Mouse (Mus musculus) neural tube, embryonic 11.5 days (tissue): ENCODE data around the gene Fermt3. TPM values are rescaled to one million over a fixed set of nuclear protein-coding genes. Genes with fewer than 3 reads are reported as not detected.

Source experiments
- ATAC-seq: fragments of 200-750 bp; cut with Nextera tagmentation; 2 replicates; pipeline ENCODE4 v1.8.0; 2017; ENCODE audit warnings: moderate number of reproducible peaks, mild to moderate bottlenecking, moderate TSS enrichment, moderate library complexity; ENCODE audit not compliant: insufficient read depth, low FRiP score, low TSS enrichment
- DNase-seq: peaks from one replicate; pipeline ENCODE4 v3.0.0-alpha.2; 2015; ENCODE audit warnings: low spot score
- H3K27ac ChIP-seq: fragments of 300-500 bp; sonication (generic); 2 replicates; pipeline ENCODE4 v1.5.1; 2014; ENCODE audit warnings: low read depth, mild to moderate bottlenecking, low read length
- H3K27me3 ChIP-seq: fragments of 300-500 bp; sonication (generic); 2 replicates; pipeline ENCODE4 v1.6.1; 2014; ENCODE audit warnings: mild to moderate bottlenecking, low read length, mixed read lengths; ENCODE audit not compliant: control insufficient read depth, insufficient read depth
- H3K36me3 ChIP-seq: fragments of 300-500 bp; sonication (generic); 2 replicates; pipeline ENCODE4 v1.6.1; 2014; ENCODE audit warnings: mild to moderate bottlenecking, low read length, moderate library complexity, mixed read lengths; ENCODE audit not compliant: control insufficient read depth, insufficient read depth
- H3K4me1 ChIP-seq: fragments of 300-500 bp; sonication (generic); 2 replicates; pipeline ENCODE4 v1.6.1; 2014; ENCODE audit warnings: low read length, mixed read lengths; ENCODE audit not compliant: control insufficient read depth, insufficient read depth
- H3K4me2 ChIP-seq: fragments of 300-500 bp; sonication (generic); 2 replicates; pipeline ENCODE4 v1.6.1; 2014; ENCODE audit warnings: low read depth, mild to moderate bottlenecking, moderate library complexity
- H3K4me3 ChIP-seq: fragments of 300-500 bp; sonication (generic); 2 replicates; pipeline ENCODE4 v1.5.1; 2014; ENCODE audit warnings: low read depth, low read length
- H3K9ac ChIP-seq: fragments of 300-500 bp; sonication (generic); 2 replicates; pipeline ENCODE4 v1.6.1; 2014; ENCODE audit warnings: mild to moderate bottlenecking, low read length
- H3K9me3 ChIP-seq: fragments of 300-500 bp; sonication (generic); 2 replicates; pipeline ENCODE4 v1.6.1; 2016; ENCODE audit warnings: low read length; ENCODE audit not compliant: control insufficient read depth
- WGBS: fragments of 180-500 bp; shearing (Covaris S2); extraction: QIAGEN DNeasy Blood & Tissue Kit; methylation state at CpG from one replicate; pipeline ENCODE4 v1.1.7; 2014; 5-methylcytosine and 5-hydroxymethylcytosine counted together
- polyA plus RNA-seq: library from polyadenylated mRNA; unstranded; fragments of >200 nt; fragmentation: Nextera tagmentation; extraction: Ambion mirVana; gene quantifications from 2 replicates; pipeline ENCODE4 v1.2.1, GENCODE M21; 2014

Fermt3 gene
- polyA plus RNA-seq, 1 experiment from 2014 or later, result 8.8 TPM

- ATAC-seq, result no peak
- WGBS, result 84% methylated on average over 8 of the region's 8 CpGs
- peaks cover 13% of the 10 kb centered on the region for H3K4me1 ChIP-seq
- DNase-seq, result no peak
- no peaks in the 10 kb centered on the region for H3K9me3 ChIP-seq
- H3K4me3 ChIP-seq, result no peak overlapping the region
- peaks cover 3% of the 10 kb centered on the region; the same call in 1 of the 2 replicates for H3K36me3 ChIP-seq
- no peak overlapping the region for H3K27ac ChIP-seq
- no peak overlapping the region for H3K4me2 ChIP-seq
- no peaks in the 10 kb centered on the region for H3K27me3 ChIP-seq
- no peak overlapping the region for H3K9ac ChIP-seq
Measured at GRCm38 (mm10) chr19:6989251-6989650, 30.0 kb downstream of the Fermt3 start.

GRCm38 (mm10) chr19:6987904-6988285, 31.4 kb downstream of the Fermt3 start:
- WGBS, result under 1% methylated on average over 8 of the region's 8 CpGs
- H3K27me3 ChIP-seq, result no peaks in the 10 kb centered on the region
- ATAC-seq (no peak), DNase-seq (no peak)
- H3K9ac ChIP-seq, result peak overlapping the region; percentile 86
- H3K27ac ChIP-seq, result no peak overlapping the region
- H3K9me3 ChIP-seq, result no peaks in the 10 kb centered on the region
- peak overlapping the region; percentile 95 for H3K4me2 ChIP-seq
- peaks cover 3% of the 10 kb centered on the region; the same call in 1 of the 2 replicates for H3K36me3 ChIP-seq
- H3K4me1 ChIP-seq, result peaks cover 11% of the 10 kb centered on the region
- peak overlapping the region; percentile 91 for H3K4me3 ChIP-seq

GRCm38 (mm10) chr19:6987061-6987903, 32.0 kb downstream of the Fermt3 start, which contains the start of gene Vegfb:
Vegfb (minus strand) TSS chr19:6987651.
- H3K27me3 ChIP-seq, result no peaks in the 10 kb centered on the region
- WGBS, result under 1% methylated on average over 57 of the region's 85 CpGs
- peak within 1 kb of the TSS; percentile 86 for H3K9ac ChIP-seq
- peak; percentile 48 for ATAC-seq
- peaks cover 9% of the 10 kb centered on the region for H3K4me1 ChIP-seq
- no peaks in the 10 kb centered on the region for H3K9me3 ChIP-seq
- peak within 1 kb of the TSS; percentile 73 for H3K27ac ChIP-seq
- peaks cover 3% of the 10 kb centered on the region; the same call in 1 of the 2 replicates for H3K36me3 ChIP-seq
- peak within 1 kb of the TSS; percentile 95 for H3K4me2 ChIP-seq
- peak within 1 kb of the TSS; percentile 91 for H3K4me3 ChIP-seq
- peak; percentile 62 for DNase-seq

GRCm38 (mm10) chr19:6985951-6986708, 33.1 kb downstream of the Fermt3 start:
- DNase-seq (no peak), ATAC-seq (no peak)
- Histone ChIP-seq H3K4me2 (peak overlapping the region; percentile 95), H3K36me3 (peaks cover 3% of the 10 kb centered on the region; the same call in 1 of the 2 replicates), H3K27me3 (no peaks in the 10 kb centered on the region), H3K9me3 (no peaks in the 10 kb centered on the region), H3K4me1 (peaks cover 7% of the 10 kb centered on the region), H3K27ac (no peak overlapping the region), H3K9ac (no peak overlapping the region), H3K4me3 (peak overlapping the region; percentile 91)
- 83% methylated on average over 10 of the region's 10 CpGs for WGBS

- H3K36me3 ChIP-seq, result peaks cover 3% of the 10 kb centered on the region; the same call in 1 of the 2 replicates
- H3K9ac ChIP-seq, result no peak overlapping the region
- H3K27me3 ChIP-seq, result no peaks in the 10 kb centered on the region
- H3K4me3 ChIP-seq, result no peak overlapping the region
- H3K27ac ChIP-seq, result no peak overlapping the region
- H3K4me2 ChIP-seq, result no peak overlapping the region
- no peaks in the 10 kb centered on the region for H3K9me3 ChIP-seq
- peaks cover 7% of the 10 kb centered on the region for H3K4me1 ChIP-seq
- 84% methylated on average over 19 of the region's 19 CpGs for WGBS
- DNase-seq (no peak), ATAC-seq (no peak)
Measured at GRCm38 (mm10) chr19:6985300-6985699, 34.0 kb downstream of the Fermt3 start.

- Histone ChIP-seq H3K4me1 (peaks cover 7% of the 10 kb centered on the region), H3K27ac (no peak overlapping the region), H3K27me3 (no peaks in the 10 kb centered on the region), H3K9me3 (no peaks in the 10 kb centered on the region), H3K9ac (no peak overlapping the region), H3K4me2 (no peak overlapping the region), H3K36me3 (peaks cover 3% of the 10 kb centered on the region; the same call in 1 of the 2 replicates), H3K4me3 (no peak overlapping the region)
- 59% methylated on average over 5 of the region's 5 CpGs for WGBS
- ATAC-seq (no peak), DNase-seq (no peak)
Measured at GRCm38 (mm10) chr19:6983621-6984020, 35.6 kb downstream of the Fermt3 start.

- Histone ChIP-seq H3K36me3 (peaks cover 13% of the 10 kb centered on the region), H3K4me2 (no peak overlapping the region), H3K4me3 (no peak overlapping the region; the same call in 1 of the 2 replicates), H3K27me3 (no peaks in the 10 kb centered on the region), H3K4me1 (peaks cover 22% of the 10 kb centered on the region), H3K27ac (no peak overlapping the region), H3K9me3 (no peaks in the 10 kb centered on the region), H3K9ac (no peak overlapping the region)
- 95% methylated on average over 4 of the region's 4 CpGs for WGBS
- no peak for ATAC-seq
- DNase-seq, result no peak
Measured at GRCm38 (mm10) chr19:6981465-6981864, 37.8 kb downstream of the Fermt3 start.

GRCm38 (mm10) chr19:6980381-6981093, 38.7 kb downstream of the Fermt3 start, which contains the start of gene Fkbp2:
Fkbp2 (minus strand) TSS chr19:6980501.
- peak within 1 kb of the TSS; percentile 69 for H3K4me2 ChIP-seq
- 3% methylated on average over 38 of the region's 38 CpGs for WGBS
- peak within 1 kb of the TSS; percentile 86 for H3K9ac ChIP-seq
- no peaks in the 10 kb centered on the region for H3K27me3 ChIP-seq
- peaks cover 20% of the 10 kb centered on the region for H3K4me1 ChIP-seq
- peak within 1 kb of the TSS; percentile 88 for H3K27ac ChIP-seq
- H3K9me3 ChIP-seq, result no peaks in the 10 kb centered on the region
- H3K36me3 ChIP-seq, result peaks cover 13% of the 10 kb centered on the region
- DNase-seq, result peak; percentile 98
- peak within 1 kb of the TSS; percentile 67 for H3K4me3 ChIP-seq
- ATAC-seq, result peak; percentile 86
